Mouse (Mus musculus): ENCODE measurements around the gene Olfr524.

GRCm38 (mm10) chr7:140233696-140234095, 27.9 kb upstream of the Olfr524 start:
- TF ChIP-seq CTCF (IDR thresholded peaks at IDR 0.05) (no peak), POLR2A (IDR thresholded peaks at IDR 0.05; ENCODE audit: insufficient read depth, low read depth, low read length) (no peak), EP300 (IDR thresholded peaks at IDR 0.05; ENCODE audit: insufficient read depth, low read depth, low read length) (no peak)

Measured in heart, adult 2 months (tissue).